Mouse (Mus musculus) thymus, postnatal 4 days (tissue): Measurements from ENCODE around the gene Ptpru.

Experiments
- DNase-seq: peaks from one replicate; pipeline ENCODE4 v3.0.0; 2021

Ptpru gene

DNA sequence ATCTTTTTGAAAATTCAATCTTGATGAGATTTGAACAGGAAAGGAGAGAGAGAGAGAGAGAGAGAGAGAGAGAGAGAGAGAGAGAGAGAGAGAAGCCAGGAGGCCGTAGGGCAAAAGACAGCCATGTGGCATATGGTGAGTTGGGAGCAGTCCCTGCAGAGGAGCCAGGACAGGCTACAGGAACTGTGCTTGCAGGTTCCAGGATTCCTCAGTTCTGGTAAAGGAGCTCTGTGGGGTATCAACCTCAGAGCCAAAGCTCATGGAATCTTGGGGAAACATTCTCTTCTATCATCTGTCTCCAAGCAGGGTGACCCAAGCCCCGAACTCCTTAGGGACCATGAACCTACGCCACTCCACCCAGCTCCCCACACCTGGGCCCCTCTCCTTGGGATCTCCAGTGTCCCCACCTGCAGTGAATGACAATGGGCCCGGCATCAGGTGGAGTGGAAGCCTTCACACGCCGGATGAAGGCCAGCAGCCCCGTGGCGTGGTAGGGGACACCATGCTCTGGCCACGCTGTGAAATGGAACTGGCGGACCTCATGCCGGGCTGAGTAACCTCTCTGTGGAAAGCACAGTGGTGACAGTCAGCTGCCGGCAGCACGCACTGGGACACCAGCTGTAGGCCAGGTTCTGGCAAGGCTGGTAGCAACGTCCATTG lies 59.3 kb downstream of the Ptpru start:
- no peak for DNase-seq

DNA sequence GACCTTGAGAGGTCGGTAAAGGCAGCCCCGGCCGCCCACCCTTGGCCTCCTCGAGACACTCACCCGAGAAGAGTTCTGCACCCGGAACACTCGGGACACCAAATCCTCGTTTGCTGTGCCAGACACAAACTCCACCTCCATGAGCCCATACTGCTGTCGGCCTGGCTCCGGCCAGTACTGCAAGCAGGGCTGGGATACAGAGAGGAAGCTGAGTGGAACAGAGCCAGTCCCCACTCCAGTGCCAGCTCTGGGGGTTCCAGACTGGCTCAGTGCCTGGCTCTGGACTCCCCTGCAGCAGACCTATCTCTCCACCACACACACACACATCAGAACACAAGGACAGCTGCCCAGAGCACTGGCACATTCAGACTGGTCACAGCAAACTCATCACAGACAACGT lies 66.7 kb downstream of the Ptpru start:
- DNase-seq: no peak

DNA sequence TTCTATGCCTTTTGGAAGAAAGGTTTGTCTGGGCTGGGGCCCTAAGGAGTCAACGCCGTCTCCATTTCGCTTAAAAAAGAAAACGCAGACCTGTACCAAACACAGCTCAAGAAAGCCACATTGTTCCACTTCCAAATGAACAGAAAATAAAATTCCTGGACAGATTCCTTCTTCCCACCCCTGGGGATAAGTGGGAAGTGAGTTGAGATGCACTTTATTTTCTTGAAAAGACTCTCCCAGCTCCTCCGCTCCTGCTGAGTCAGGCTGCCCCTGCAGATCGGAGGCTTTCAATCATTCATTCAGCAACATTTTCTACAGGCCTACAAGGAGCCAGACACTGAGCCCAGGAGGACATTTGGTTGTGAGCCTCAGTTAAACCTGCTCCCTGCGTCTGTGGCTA lies 74.2 kb downstream of the Ptpru start:
- no peak for DNase-seq

DNA sequence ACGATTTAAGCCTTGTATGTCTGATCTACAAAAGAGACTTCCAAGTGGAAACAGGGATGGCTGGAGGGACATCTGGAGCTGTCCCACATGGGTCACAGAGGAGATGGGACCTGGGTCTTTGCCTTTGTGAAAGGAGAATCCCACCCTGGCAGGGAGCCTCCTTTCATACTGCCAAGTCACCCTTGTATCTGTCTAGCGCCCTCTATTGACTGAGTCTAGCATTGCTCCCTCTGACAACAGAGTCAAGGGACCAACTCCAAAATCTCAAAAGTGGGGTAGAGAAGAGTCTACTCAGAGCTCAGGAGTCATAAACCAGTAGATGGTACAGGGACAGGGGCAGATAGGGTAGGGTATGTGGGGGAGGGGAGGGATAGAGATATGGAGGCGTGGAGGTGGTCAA lies 74.6 kb downstream of the Ptpru start:
- peak; percentile 36 for DNase-seq

DNA sequence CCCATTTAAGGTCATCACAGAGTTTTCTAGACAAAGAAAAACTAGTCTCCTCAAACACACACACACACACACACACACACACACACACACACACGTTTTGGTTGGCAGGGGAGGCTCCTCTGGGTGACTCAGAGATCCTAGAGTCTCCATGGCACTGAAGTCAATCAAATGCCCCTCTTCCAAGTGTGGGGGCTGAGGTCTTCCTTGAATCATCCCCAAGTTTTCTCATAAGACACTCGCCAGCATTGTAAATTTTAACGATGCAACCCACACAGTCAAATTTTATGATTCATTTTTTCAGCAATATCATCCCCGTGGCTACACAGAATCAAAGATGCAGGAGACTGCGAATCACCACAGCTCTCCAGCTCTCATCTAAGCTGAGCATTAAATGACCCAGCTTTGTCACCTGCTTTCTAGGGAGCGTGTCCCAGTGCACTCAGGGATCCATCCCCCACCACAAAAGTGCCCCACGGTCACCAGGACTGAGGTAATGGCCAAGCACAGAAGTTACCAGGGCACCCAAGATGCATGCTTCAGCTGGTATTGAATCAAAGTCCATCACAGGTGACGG lies 75.8 kb downstream of the Ptpru start:
- DNase-seq: no peak

DNA sequence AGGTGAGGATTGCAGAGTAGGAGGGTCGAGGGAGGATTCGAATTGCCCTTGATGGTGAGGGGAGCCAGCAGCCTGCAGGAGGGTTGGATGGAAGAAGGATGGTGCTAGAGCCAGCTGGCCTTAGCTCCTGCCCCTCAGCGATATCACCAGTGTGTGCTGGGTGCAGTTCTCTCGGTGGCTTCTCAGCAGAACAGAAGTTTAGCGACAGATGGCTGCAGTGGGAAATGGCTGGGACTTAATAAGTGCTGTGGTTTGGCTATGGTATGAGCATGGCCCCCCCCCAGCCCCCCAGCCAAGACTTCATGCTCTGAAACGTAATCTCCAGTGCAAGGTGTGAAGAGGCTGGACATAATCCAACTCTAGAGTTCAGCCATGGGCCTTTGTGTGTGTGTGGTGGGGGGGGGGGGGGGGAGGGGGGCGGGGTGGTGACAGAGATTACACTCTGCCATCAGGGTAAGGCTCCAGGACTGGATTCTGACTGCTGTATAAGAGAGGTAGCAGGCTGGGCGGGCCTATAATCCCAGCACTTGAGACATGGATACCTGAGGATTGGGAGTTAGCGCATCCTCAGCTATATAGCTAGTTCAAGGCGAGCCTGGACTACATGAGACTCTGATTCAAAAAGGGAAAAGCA lies 85.8 kb downstream of the Ptpru start:
- DNase-seq: no peak

DNA sequence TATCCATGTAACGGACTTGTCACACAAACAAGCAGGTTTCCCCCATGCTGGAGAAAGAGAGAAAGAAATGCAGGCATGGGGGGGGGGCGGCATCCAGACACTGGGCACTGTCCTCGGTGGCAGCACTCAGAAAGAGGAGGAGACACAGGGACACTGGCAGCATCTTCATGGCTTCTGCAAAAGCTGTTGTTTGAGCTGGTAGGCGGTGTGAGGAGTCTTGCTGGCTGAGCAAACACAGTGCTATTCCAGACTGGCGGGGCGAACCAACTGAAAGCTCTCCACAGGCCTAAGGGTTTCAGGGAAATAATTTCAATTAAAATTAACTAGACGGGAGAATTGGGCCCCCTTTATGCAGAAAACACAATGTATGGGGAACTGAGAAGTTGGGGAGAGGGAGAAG lies 86.5 kb downstream of the Ptpru start:
- DNase-seq: no peak

DNA sequence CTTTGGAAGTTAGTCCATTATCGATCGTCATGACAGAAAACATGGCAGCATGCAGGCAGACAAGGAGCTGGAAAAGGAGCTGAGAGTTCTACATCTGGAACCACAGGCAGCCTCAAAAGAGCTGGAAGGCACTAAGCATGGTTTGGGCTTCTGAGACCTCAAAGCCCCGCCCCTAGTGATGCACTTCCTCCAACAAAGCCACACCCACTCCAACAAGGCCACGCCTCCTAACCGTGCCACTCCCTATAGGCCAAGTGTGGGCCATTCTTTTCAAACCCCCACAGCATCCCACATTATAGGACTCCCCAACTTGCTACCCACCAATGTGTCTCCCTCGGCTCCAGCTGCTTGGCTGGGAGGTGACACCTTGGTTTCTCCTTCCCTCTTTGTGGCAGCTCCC lies 88.3 kb downstream of the Ptpru start:
- peak; percentile 21 for DNase-seq

DNA sequence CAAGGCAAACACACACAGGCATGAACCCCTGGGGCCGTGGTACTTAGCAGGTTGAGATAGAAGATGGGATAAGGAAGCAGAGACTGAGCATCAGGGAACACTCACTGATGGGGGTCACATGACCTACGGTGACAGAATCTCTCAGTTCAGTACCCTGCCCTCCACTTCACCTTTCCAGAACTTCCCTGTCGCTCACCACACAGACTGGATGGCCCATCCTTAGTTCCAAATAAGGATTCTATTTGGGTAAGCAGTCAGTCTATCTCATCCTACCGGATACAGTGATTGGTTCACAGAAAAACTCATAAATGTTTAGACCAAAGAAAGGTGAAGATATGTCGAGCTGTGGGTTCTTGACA lies 93.4 kb downstream of the Ptpru start:
- no peak for DNase-seq

DNA sequence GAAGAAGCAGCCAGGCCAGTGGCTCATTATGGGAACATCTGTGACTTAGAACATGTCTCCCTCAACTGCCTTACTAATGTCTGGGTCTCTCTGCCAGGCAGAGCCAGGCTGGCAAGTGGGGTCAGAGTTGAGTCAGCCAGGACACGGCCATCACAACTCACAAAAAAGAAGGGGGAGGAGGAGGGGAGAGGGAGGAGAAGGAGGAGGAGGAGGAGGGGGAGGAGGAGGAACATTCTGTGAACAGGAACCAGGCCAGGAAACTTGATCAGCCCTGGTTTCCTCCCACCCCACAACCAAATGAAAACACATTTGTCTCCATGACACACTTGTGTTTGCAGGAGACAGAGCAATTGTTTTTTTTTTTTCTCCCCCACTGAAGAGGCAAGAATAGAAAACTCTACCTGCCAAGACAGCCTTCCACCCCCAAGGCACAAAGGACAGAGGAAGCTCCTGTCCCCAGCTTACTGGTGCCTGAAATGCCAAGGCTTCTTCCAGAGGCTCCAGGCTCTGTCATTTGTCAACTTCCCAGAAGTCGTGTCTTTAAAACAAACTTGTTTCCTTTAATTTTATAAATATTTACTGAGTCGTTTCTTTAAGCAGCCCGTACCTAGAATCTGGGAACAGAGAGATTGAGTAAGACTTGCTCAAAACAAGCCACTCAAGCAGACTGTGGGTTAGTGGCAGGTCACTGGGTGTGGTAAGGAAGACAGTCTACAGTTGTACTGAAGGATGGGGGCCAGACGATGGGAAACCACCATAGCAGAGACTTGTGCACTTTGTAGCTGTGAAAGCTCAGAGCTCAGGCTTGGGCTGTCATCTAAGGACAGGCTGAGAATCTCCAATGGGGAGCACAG lies 94.0 kb downstream of the Ptpru start:
- no peak for DNase-seq

DNA sequence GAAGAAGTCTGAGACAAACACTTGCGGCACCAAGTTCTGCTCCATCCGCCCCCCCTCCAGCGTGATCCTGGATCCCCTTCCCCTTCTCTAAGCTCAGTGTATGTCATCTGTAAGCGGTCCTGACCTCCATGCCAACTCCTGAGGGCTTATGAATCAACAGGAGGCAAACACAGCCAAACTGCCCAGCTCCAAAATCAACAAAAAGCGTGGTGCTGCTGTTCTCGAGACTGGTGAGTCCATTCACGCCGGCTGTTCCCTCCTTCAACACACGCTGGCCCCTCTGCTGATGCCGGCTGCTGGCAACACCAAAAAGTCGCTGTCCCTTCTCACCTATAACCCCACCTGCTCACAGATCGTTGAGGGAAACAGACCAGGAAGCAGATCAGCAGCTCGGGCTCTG lies 95.1 kb downstream of the Ptpru start:
- no peak for DNase-seq

DNA sequence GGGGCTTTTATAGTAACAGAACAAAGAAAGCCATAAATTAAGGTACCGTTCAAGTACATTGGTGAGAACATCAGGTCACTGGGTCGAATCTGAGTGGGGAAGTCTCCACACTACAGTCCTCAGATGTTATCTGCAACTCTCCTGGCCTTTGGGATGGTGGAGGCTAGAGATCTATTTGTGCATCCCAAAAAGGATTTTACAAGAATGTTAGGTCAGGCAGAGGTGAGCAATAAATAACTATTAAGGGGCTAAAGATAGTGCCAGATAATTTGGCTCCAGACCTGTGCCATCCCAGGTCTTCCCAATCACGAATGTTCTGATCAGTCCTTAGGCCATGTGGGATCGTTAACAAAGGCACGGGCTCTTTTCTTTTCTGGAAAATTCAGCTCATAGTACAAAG lies 97.5 kb downstream of the Ptpru start:
- no peak for DNase-seq

DNA sequence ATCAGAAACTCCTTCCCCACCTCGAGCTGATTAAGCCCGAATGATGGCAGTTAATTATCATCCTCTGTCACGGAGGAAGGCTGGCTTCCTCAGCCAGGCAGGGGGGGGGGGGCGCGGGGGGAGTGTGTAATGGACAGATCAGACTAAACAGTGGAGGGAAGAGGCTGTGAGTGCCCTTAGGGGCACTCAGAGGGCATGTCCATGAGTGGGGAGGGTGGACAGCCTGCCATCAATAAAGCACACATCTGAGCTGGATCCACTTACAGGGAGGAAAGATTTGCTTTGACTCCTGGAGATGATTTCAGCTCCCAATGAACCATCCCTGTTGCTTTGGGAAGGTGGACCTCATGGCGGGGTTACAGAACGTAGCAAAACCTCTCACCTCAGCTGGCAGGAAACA lies 109.5 kb downstream of the Ptpru start:
- DNase-seq: no peak

DNA sequence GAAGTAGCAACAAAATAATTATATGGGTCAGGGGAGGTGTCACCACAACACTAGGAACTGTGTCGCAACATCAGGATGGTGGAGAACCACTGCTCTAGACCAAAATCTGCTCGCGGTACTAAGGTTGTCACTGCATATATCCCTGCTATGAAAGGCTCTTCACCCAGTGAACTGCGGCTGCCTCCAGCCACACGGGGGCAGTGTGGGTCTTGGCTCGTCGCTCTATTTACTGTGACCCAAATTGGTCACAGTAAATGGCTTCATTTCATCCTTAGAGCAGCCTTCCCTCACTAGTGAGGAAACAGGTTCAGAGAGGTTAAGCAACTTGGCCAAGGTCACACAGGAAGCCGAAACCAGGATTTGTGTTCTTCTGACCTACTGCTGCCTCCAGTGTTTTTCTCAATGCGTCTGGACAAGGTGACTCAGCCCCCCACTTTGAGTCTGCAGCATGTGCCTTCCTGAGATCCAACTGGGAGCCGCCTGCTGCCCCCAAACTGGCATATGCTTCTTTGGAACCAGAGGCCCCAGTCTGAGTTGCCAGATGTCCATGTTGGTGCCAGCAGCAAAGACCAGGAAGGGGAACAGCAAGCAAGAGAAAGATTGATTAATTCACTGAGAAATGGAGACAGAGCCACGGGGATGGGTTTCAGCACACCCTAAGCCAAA lies 114.5 kb downstream of the Ptpru start:
- DNase-seq: peak; percentile 81

DNA sequence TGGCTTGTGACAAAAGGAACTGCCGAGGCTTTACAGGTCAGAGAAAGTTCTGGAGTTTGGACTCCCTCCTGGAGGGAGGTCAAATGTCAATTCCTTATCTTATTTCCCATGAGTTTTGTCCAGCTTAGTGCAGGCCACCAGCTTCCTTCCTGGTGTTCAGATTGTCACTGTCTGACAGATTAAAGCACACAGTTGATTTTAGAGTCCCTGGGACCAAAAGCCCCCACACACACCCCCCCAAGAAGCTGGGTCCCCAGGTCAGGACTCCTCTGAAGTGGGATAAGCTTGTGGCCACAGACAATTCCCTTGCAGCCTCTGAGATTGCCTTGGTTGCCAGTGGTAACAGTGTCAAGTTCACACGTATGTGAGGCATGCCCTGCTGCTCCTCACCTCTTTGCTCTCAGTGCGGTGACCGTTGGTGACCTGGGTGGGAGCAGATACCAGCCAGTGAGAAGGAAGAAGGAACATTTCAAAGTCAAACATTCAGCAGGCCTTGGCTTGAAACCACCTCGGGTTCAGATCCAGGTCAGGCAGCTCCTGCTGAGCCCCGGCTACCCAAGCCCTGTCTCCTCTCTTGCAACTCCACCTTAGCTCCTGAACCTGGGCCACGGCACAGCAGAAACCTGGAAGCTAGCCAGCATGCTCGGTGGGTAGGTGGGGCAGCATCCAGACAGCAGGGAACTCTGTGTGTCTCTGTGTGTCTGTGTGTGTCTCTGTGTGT lies 115.8 kb downstream of the Ptpru start:
- no peak for DNase-seq

DNA sequence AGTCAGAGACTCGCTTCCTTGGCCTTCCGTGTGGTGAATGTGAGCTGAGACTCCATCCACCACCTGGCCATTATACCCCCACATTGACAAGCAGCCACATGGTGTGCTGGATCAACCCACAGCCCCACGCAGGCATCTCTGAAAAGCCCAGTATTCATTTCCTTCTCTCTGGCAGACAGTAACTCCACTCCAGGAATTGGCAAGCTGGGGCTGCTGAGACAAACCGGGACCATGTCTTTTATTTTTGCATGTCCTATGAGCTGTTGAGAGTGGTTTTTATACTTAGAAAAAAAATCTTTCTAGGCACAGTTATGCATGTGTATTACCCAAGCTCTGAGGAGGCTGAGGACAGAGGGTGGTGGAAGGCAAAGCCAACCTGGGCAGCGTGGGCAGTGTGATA lies 118.9 kb downstream of the Ptpru start:
- no peak for DNase-seq
